Mouse (Mus musculus) E14TG2a.4 (cell line): ENCODE measurements around the gene Aqp2.
A peak's percentile ranks its signal among the peaks of the same experiment; 100 is the strongest.

Experiments
- H3K27me3 ChIP-seq: 2 replicates; pipeline ENCODE4 v1.6.1; 2014; ENCODE audit warnings: low read length, control low read depth; ENCODE audit not compliant: insufficient read depth
- H3K36me3 ChIP-seq: 2 replicates; pipeline ENCODE4 v1.6.1; 2014; ENCODE audit warnings: low read length, control low read depth; ENCODE audit not compliant: insufficient read depth
- H3K4me1 ChIP-seq: replicated peaks from 2 replicates; pipeline ENCODE4 v1.6.1; 2014; ENCODE audit warnings: low read depth, low read length, control low read depth
- H3K4me3 ChIP-seq: replicated peaks from 2 replicates; pipeline ENCODE4 v1.5.1; 2014; ENCODE audit warnings: mild to moderate bottlenecking, low read length
- H3K9me3 ChIP-seq: 2 replicates; pipeline ENCODE4 v1.6.1; 2014; ENCODE audit warnings: low read length, control low read depth
- CTCF ChIP-seq: conservative IDR thresholded peaks from 2 replicates; pipeline ENCODE4 v1.5.1; 2014; ENCODE audit warnings: low read length
- NANOG ChIP-seq: IDR thresholded peaks from 2 replicates; pipeline ENCODE4 v1.6.1; 2014; ENCODE audit warnings: borderline replicate concordance, low read length, mixed read lengths
- POU5F1 ChIP-seq: IDR thresholded peaks from 2 replicates; pipeline ENCODE4 v1.6.1; 2014; ENCODE audit warnings: low read length, borderline replicate concordance

The Aqp2 gene

DNA sequence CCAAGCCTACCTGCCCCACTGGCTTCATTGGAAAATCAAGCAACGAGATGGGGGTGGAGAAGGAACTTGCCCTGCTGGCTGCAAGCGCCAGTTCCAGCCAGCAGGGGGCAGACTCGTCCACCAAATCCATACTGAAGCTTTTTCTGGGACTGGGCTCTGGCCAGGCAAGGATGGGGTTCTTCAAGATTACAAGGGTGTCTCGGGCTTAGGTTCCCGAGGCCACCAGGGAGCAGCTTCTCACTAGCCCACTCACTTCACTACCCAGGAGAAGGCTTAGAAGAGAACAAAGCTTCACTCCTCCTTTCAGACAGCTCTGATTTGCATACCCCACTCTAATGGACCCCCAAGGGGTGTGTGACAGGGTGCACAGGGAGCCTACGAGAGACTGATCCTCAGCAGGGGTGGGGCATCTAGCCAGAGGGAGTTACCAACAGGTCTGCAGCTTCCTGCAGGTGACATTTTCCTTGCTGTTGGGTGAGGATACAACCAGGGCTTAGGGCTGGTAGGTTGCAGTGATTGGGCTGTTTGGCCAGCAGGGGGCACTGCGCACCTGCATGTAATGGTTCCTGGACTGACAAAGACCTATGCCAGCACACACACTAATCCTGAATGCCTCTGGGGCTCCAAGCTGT lies 17.3 kb downstream of the Aqp2 start:
- no peaks in the 10 kb centered on the region for H3K9me3 ChIP-seq
- no peaks in the 10 kb centered on the region for H3K36me3 ChIP-seq
- H3K27me3 ChIP-seq: peaks cover 80% of the 10 kb centered on the region
- TF ChIP-seq NANOG: no peak
- TF ChIP-seq POU5F1: no peak
- TF ChIP-seq CTCF: peak; percentile 94
- H3K4me1 ChIP-seq: peaks cover 44% of the 10 kb centered on the region
- peak overlapping the region; percentile 17; the same call in 1 of the 2 replicates for H3K4me3 ChIP-seq

DNA sequence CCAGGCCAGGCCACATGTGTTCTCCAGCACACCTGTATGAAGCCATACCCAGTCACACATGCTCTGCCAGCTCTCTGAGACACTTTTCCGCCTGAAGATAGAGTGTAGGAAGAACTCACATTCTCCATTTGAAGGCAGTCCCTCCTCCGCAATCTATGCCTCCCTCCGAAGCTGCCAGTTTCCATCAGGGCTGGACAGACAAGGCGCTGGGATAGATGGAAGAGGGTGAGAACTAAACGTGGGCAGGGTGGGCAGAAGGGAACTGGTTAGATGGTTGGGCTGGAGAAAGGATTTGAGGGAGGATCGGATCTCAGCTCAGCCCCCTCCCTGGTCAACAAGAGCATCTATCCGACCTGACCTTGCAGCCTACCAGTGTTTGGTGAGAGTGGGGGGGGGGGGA lies 18.0 kb downstream of the Aqp2 start:
- Histone ChIP-seq H3K4me1 (peaks cover 47% of the 10 kb centered on the region), H3K9me3 (no peaks in the 10 kb centered on the region), H3K27me3 (peaks cover 80% of the 10 kb centered on the region), H3K36me3 (no peaks in the 10 kb centered on the region), H3K4me3 (no peak overlapping the region)
- TF ChIP-seq NANOG: no peak
- no peak for TF ChIP-seq POU5F1
- no peak for TF ChIP-seq CTCF

DNA sequence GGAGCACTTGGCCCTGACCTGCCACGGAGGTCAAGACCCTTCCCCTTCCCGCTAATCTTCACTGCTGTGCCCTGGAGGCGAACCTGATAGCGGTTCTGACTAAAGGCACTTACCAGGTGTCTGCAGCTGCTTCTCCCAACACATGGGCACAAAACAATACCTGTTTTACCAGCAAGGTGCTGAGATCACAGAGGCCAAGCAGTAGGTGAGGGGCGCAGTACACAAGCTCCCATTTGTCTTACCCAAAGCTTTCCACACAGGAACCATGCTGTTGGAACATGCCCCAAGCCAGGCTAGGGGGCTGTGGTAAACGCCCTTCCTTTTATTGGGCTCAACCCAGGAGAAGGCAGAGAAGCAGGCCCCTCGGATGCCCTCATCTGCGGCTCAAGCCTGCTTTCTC lies 18.7 kb downstream of the Aqp2 start:
- Histone ChIP-seq H3K9me3 (no peaks in the 10 kb centered on the region), H3K4me3 (no peak overlapping the region), H3K27me3 (peaks cover 78% of the 10 kb centered on the region), H3K4me1 (peaks cover 54% of the 10 kb centered on the region), H3K36me3 (no peaks in the 10 kb centered on the region)
- TF ChIP-seq CTCF (no peak), POU5F1 (no peak), NANOG (no peak)

DNA sequence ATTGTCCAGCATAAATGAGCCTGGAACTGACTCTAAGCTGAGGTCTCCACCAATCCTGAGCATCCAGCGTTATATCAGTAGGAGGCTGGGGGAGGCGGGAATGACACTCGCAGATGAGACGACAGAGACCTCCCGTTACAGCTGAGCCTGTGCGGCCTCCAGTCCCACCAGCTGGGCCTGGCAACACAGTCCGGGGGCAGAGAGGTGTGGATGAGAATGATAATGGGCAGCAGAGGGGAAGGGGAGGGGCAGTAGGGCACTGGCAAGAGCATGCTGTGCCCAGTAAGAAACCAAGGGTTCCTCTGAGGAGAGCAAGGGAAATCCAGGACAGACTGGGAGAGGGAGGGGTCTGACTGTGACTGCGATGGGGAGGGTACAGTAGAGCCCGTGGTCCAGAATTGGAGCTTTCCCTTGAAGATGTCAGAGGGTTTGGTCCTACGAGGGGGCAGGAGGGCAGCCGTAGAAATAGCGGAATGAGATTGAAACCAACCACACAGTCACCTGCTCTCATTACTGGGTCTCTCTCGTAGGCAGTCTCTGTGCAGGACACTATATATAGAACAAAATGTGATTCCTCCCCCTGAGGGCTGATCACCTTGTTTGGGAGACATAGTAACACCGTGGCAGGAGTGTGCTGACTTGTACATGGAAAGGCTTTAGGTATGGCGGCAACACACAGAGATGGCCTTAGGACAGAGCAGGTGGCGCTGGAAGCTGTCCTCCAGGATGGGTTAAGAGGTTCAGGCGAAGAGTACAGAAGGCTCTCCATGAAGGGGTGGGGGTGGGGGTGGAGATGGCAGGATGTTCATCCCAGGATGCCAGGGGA lies 20.6 kb downstream of the Aqp2 start:
- H3K36me3 ChIP-seq: no peaks in the 10 kb centered on the region
- TF ChIP-seq CTCF (no peak), POU5F1 (no peak), NANOG (no peak)
- H3K27me3 ChIP-seq: peaks cover 77% of the 10 kb centered on the region
- H3K4me1 ChIP-seq: peaks cover 57% of the 10 kb centered on the region
- H3K9me3 ChIP-seq: no peaks in the 10 kb centered on the region
- no peak overlapping the region for H3K4me3 ChIP-seq

DNA sequence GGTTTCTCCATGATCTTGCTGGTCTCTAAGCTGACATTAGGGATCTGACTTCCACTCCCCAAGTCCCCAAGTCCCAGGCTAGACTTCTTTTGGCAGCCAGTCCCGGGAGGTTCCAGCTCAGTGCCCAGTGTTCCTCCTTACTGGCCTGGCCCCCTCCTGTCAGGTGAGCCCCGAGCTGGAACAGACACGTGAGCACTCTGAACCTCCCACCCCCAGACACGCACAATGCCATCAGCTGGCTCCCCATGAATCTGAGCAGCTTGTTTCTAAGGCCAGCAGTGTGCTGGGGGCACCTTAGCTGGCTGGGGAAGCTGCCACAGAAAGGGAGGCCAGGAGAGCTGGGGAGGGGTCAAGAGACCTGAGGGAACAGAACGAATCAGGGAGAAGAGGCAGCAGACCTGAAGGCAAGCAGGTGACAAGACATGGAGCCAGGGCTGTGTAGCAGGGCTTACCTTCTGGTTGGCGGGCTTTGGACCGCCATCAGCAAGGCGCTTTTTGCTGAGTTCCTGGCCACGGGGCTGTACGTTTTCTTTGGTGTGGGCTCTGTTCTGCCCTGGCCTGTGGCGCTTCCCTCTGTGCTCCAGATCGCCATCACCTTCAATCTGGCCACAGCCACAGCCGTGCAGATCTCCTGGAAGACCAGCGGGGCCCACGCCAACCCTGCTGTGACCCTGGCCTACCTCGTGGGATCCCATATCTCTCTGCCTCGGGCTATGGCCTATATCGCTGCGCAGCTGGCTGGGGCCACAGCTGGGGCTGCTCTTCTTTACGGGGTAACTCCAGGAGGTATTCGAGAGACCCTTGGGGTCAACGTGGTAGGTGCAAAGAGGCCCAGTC lies 22.3 kb downstream of the Aqp2 start, which contains the start of gene Aqp6:
Gene Aqp6 (plus strand): TSS at position 415 of the 837 bp plus-strand sequence.
- Histone ChIP-seq H3K27me3 (peaks cover 71% of the 10 kb centered on the region), H3K4me3 (peak within 1 kb of the TSS; percentile 68), H3K9me3 (no peaks in the 10 kb centered on the region), H3K36me3 (no peaks in the 10 kb centered on the region), H3K4me1 (peaks cover 41% of the 10 kb centered on the region)
- TF ChIP-seq NANOG (no peak), CTCF (no peak), POU5F1 (no peak)

DNA sequence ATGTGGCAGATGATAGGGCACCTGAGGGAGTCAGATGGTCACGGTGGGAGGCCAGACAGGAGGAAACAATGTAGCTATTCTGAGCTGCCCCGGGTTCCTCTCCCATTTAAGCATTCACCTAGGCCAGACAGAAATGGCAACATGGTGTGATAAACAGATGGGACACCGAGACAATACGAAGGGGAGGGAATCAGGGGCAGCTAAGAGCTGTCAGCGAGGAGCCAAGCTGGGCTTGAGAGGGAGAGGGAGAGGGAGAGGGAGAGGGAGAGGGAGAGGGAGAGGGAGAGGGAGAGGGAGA lies 22.9 kb downstream of the Aqp2 start:
- H3K27me3 ChIP-seq: peaks cover 71% of the 10 kb centered on the region
- peaks cover 43% of the 10 kb centered on the region for H3K4me1 ChIP-seq
- H3K36me3 ChIP-seq: no peaks in the 10 kb centered on the region
- H3K9me3 ChIP-seq: no peaks in the 10 kb centered on the region
- TF ChIP-seq CTCF: no peak
- peak overlapping the region; percentile 68 for H3K4me3 ChIP-seq

DNA sequence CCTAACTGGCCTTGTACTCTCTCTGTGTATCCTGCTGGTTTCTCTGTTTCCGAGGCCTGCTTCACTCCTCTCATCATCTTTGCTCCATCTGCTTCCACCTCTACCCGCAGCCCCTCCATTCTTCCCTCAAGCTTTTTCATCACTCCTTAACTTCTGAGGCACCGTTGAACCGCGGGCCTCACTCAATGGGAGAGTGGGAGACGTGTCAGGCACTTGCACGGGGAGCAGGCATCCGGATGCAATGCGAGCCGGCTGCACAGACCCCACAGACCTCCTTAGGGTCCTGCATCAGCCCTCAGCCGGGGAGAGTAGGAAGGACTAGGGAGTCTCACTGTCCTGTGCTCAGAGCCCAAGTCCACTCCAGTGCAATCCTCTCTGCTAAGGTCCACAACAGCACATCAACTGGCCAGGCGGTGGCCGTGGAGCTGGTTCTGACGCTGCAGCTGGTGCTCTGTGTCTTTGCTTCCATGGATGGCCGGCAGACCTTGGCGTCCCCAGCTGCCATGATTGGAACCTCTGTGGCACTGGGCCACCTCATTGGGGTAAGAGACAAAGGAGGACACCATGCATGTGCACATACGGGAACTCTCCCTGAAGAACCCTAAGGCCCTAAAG lies 23.5 kb downstream of the Aqp2 start:
- no peak for TF ChIP-seq NANOG
- TF ChIP-seq POU5F1: no peak
- TF ChIP-seq CTCF: no peak

DNA sequence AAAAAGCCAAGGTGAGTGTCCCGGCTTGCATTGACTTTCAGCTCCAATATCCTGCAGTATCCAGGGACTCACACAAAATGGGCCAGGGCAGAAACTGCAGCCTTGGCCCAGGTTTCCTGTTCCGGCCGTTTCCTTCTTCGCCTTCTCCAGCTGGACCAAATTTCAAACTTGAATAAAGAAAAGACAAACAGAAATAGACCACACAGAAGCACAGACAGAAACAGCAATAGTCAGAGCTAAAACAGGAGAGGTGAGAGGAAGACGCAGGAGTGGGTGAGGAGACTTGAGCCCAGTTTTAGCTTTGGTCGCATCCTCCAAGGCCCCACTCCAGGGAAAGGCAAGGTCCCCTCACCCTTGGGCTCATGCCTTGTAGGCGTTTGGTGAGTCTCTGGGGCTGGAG lies 24.4 kb downstream of the Aqp2 start:
- Histone ChIP-seq H3K4me1 (peaks cover 31% of the 10 kb centered on the region), H3K9me3 (no peaks in the 10 kb centered on the region), H3K36me3 (no peaks in the 10 kb centered on the region), H3K4me3 (no peak overlapping the region), H3K27me3 (peaks cover 64% of the 10 kb centered on the region)
- no peak for TF ChIP-seq NANOG
- no peak for TF ChIP-seq POU5F1
- no peak for TF ChIP-seq CTCF

More for the DNA sequence above, 23.5 kb downstream of the Aqp2 start:
- Histone ChIP-seq H3K4me3 (peak overlapping the region; percentile 53; the same call in 1 of the 2 replicates), H3K27me3 (peaks cover 68% of the 10 kb centered on the region), H3K9me3 (no peaks in the 10 kb centered on the region), H3K4me1 (peaks cover 39% of the 10 kb centered on the region), H3K36me3 (no peaks in the 10 kb centered on the region)
